Mouse (Mus musculus): Measurements from ENCODE around the gene Cmtr1. TPM values are rescaled to one million over a fixed set of nuclear protein-coding genes. Genes with fewer than 3 reads are reported as not detected.

The Cmtr1 gene
- polyA plus RNA-seq, 1 experiment from 2014 or later, result 132 TPM

GRCm38 (mm10) chr17:29692827-29693226 is 32.4 kb downstream of the Cmtr1 start:
- Histone ChIP-seq H3K27me3 (no peaks in the 10 kb centered on the region), H3K4me2 (no peak overlapping the region), H3K27ac (no peak overlapping the region), H3K9me3 (no peaks in the 10 kb centered on the region), H3K9ac (no peak overlapping the region), H3K4me3 (no peak overlapping the region), H3K4me1 (replicated peaks) (no peaks in the 10 kb centered on the region), H3K36me3 (peaks cover 74% of the 10 kb centered on the region)
- 90% methylated on average over 2 of the region's 2 CpGs for WGBS
- ATAC-seq (ENCODE audit: low FRiP score), result no peak

GRCm38 (mm10) chr17:29693571-29693970 is 33.2 kb downstream of the Cmtr1 start:
- H3K4me1 ChIP-seq (replicated peaks), result no peaks in the 10 kb centered on the region
- 80% methylated on average over 2 of the region's 2 CpGs for WGBS
- no peak overlapping the region for H3K4me2 ChIP-seq
- peaks cover 75% of the 10 kb centered on the region for H3K36me3 ChIP-seq
- ATAC-seq (ENCODE audit: low FRiP score), result no peak
- no peaks in the 10 kb centered on the region for H3K27me3 ChIP-seq
- H3K9me3 ChIP-seq, result no peaks in the 10 kb centered on the region
- no peak overlapping the region for H3K9ac ChIP-seq
- H3K4me3 ChIP-seq, result no peak overlapping the region
- H3K27ac ChIP-seq, result no peak overlapping the region

- WGBS, result 86% methylated on average over 4 of the region's 4 CpGs
- Histone ChIP-seq H3K27ac (no peak overlapping the region), H3K9ac (no peak overlapping the region), H3K4me1 (replicated peaks) (no peaks in the 10 kb centered on the region), H3K4me3 (no peak overlapping the region), H3K27me3 (no peaks in the 10 kb centered on the region), H3K9me3 (no peaks in the 10 kb centered on the region), H3K36me3 (peaks cover 80% of the 10 kb centered on the region), H3K4me2 (no peak overlapping the region)
- ATAC-seq (ENCODE audit: low FRiP score), result no peak
Observed at GRCm38 (mm10) chr17:29694516-29694915, 34.1 kb downstream of the Cmtr1 start.

- H3K4me3 ChIP-seq, result no peak overlapping the region
- no peak for ATAC-seq (ENCODE audit: low FRiP score)
- no peaks in the 10 kb centered on the region for H3K9me3 ChIP-seq
- WGBS, result 99% methylated on average over 8 of the region's 8 CpGs
- H3K4me2 ChIP-seq, result no peak overlapping the region
- H3K36me3 ChIP-seq, result peaks cover 80% of the 10 kb centered on the region
- H3K9ac ChIP-seq, result no peak overlapping the region
- H3K27me3 ChIP-seq, result no peaks in the 10 kb centered on the region
- 0 out of 2 replicates have a peak, but pooled peaks cover under 1% of the 10 kb centered on the region for H3K4me1 ChIP-seq (replicated peaks)
- H3K27ac ChIP-seq, result no peak overlapping the region
Observed at GRCm38 (mm10) chr17:29696940-29697339, 36.5 kb downstream of the Cmtr1 start.

- WGBS, result 86% methylated on average over 6 of the region's 6 CpGs
- H3K9ac ChIP-seq, result 0 out of 2 replicates have a peak overlapping the region, but pooled peaks have one; percentile 8
- no peak overlapping the region for H3K4me3 ChIP-seq
- peaks cover 15% of the 10 kb centered on the region for H3K4me1 ChIP-seq (replicated peaks)
- no peaks in the 10 kb centered on the region for H3K9me3 ChIP-seq
- no peaks in the 10 kb centered on the region for H3K27me3 ChIP-seq
- peaks cover 94% of the 10 kb centered on the region for H3K36me3 ChIP-seq
- no peak overlapping the region for H3K4me2 ChIP-seq
- no peak overlapping the region for H3K27ac ChIP-seq
- ATAC-seq (ENCODE audit: low FRiP score), result no peak
Observed at GRCm38 (mm10) chr17:29698421-29698820, 38.0 kb downstream of the Cmtr1 start.

GRCm38 (mm10) chr17:29700573-29700972 is 40.2 kb downstream of the Cmtr1 start:
- Histone ChIP-seq H3K27me3 (no peaks in the 10 kb centered on the region), H3K36me3 (peaks cover 80% of the 10 kb centered on the region), H3K9me3 (no peaks in the 10 kb centered on the region), H3K4me3 (no peak overlapping the region), H3K9ac (no peak overlapping the region), H3K4me2 (no peak overlapping the region), H3K4me1 (replicated peaks) (peaks cover 26% of the 10 kb centered on the region), H3K27ac (no peak overlapping the region)
- 94% methylated on average over 7 of the region's 7 CpGs for WGBS
- no peak for ATAC-seq (ENCODE audit: low FRiP score)

GRCm38 (mm10) chr17:29702938-29703710 is 42.7 kb downstream of the Cmtr1 start:
- WGBS, result 76% methylated on average over 4 of the region's 4 CpGs
- H3K4me2 ChIP-seq, result no peak overlapping the region
- H3K9ac ChIP-seq, result peak overlapping the region; percentile 35
- H3K36me3 ChIP-seq, result peaks cover 60% of the 10 kb centered on the region
- H3K9me3 ChIP-seq, result no peaks in the 10 kb centered on the region
- peaks cover 49% of the 10 kb centered on the region for H3K4me1 ChIP-seq (replicated peaks)
- ATAC-seq (ENCODE audit: low FRiP score), result no peak
- no peak overlapping the region for H3K4me3 ChIP-seq
- H3K27ac ChIP-seq, result peak overlapping the region; percentile 62
- H3K27me3 ChIP-seq, result no peaks in the 10 kb centered on the region

- H3K9me3 ChIP-seq, result no peaks in the 10 kb centered on the region
- no peak overlapping the region for H3K27ac ChIP-seq
- no peaks in the 10 kb centered on the region for H3K27me3 ChIP-seq
Observed at GRCm38 (mm10) chr17:29704781-29705180, 44.4 kb downstream of the Cmtr1 start.

GRCm38 (mm10) chr17:29705881-29706280 is 45.5 kb downstream of the Cmtr1 start:
- ATAC-seq (ENCODE audit: low FRiP score), result no peak
- peaks cover 33% of the 10 kb centered on the region for H3K36me3 ChIP-seq
- H3K27me3 ChIP-seq, result no peaks in the 10 kb centered on the region
- H3K4me2 ChIP-seq, result no peak overlapping the region
- WGBS, result 88% methylated on average over 5 of the region's 5 CpGs
- H3K27ac ChIP-seq, result no peak overlapping the region
- no peak overlapping the region for H3K4me3 ChIP-seq
- H3K9ac ChIP-seq, result no peak overlapping the region
- H3K4me1 ChIP-seq (replicated peaks), result peaks cover 77% of the 10 kb centered on the region
- no peaks in the 10 kb centered on the region for H3K9me3 ChIP-seq

More at GRCm38 (mm10) chr17:29704781-29705180, 44.4 kb downstream of the Cmtr1 start:
- Histone ChIP-seq H3K36me3 (peaks cover 44% of the 10 kb centered on the region), H3K9ac (no peak overlapping the region), H3K4me2 (no peak overlapping the region), H3K4me1 (replicated peaks) (peaks cover 66% of the 10 kb centered on the region), H3K4me3 (no peak overlapping the region)
- ATAC-seq (ENCODE audit: low FRiP score), result peak; percentile 68
- WGBS, result 43% methylated on average over 3 of the region's 3 CpGs

- WGBS, result 37% methylated on average over 5 of the region's 5 CpGs
- H3K4me3 ChIP-seq, result no peak overlapping the region
- H3K9me3 ChIP-seq, result no peaks in the 10 kb centered on the region
- no peak for ATAC-seq (ENCODE audit: low FRiP score)
- H3K4me2 ChIP-seq, result no peak overlapping the region
- peak overlapping the region; percentile 30 for H3K27ac ChIP-seq
- H3K27me3 ChIP-seq, result no peaks in the 10 kb centered on the region
- peak overlapping the region; percentile 55 for H3K9ac ChIP-seq
- peaks cover 21% of the 10 kb centered on the region for H3K36me3 ChIP-seq
- H3K4me1 ChIP-seq (replicated peaks), result peaks cover 87% of the 10 kb centered on the region
Observed at GRCm38 (mm10) chr17:29706981-29707545, 46.7 kb downstream of the Cmtr1 start.

- Histone ChIP-seq H3K4me2 (no peak overlapping the region), H3K9ac (no peak overlapping the region; the same call in 1 of the 2 replicates), H3K9me3 (no peaks in the 10 kb centered on the region), H3K27ac (no peak overlapping the region), H3K4me1 (replicated peaks) (peaks cover 84% of the 10 kb centered on the region), H3K36me3 (peaks cover 4% of the 10 kb centered on the region), H3K4me3 (no peak overlapping the region), H3K27me3 (no peaks in the 10 kb centered on the region)
- WGBS, result 77% methylated on average over 5 of the region's 5 CpGs
- no peak for ATAC-seq (ENCODE audit: low FRiP score)
Observed at GRCm38 (mm10) chr17:29708783-29709182, 48.4 kb downstream of the Cmtr1 start.

GRCm38 (mm10) chr17:29710562-29711044 is 50.2 kb downstream of the Cmtr1 start:
- Histone ChIP-seq H3K27me3 (no peaks in the 10 kb centered on the region), H3K27ac (peak overlapping the region; percentile 81), H3K9ac (peak overlapping the region; percentile 36), H3K36me3 (no peaks in the 10 kb centered on the region), H3K4me2 (no peak overlapping the region), H3K4me1 (replicated peaks) (peaks cover 77% of the 10 kb centered on the region), H3K9me3 (no peaks in the 10 kb centered on the region), H3K4me3 (no peak overlapping the region)
- ATAC-seq (ENCODE audit: low FRiP score), result no peak
- WGBS, result 66% methylated on average over 11 of the region's 11 CpGs
